In genomic region chr11:58254411-58254810, GRCm38 (mm10) we compare ENCODE assay signal across 26 mouse cellular contexts. TPM values are rescaled to one million over a fixed set of nuclear protein-coding genes. Genes with fewer than 3 reads are reported as not detected.
"Had no signal": no experiment of that assay in that cellular context is flagged by ENCODE, and none has a peak within 500 bp of the region (broad histone marks: within the 10 kb centered on the region; RNA-seq: fewer than 3 reads in every experiment).

No protein-coding gene starts in this region.

- H3K9ac ChIP-seq: liver, embryonic 13.5 days had no signal

- H3K27ac ChIP-seq: layer of hippocampus, adult 2 months; liver, embryonic 13.5 days; stomach, postnatal 0 days had no signal

- H3K36me3 ChIP-seq: liver, embryonic 13.5 days had no signal

- H3K4me3 ChIP-seq: layer of hippocampus, adult 2 months; liver, embryonic 13.5 days had no signal

- H3K27me3 ChIP-seq: liver, embryonic 13.5 days had no signal

- H3K4me1 ChIP-seq: liver, embryonic 13.5 days had no signal

- DNase-seq: kidney, adult 18-20 months; kidney, adult 9 months; kidney, postnatal 14 days; layer of hippocampus, adult 9-11 months; liver, embryonic 13.5 days; lung, adult 2 months; lung, postnatal 14 days; lung, postnatal 4 days; midbrain, embryonic 14.5 days; thymus, postnatal 25 days had no signal

RNA-seq across cellular contexts. Expression of gene 4930438A08Rik, which starts 20.2 kb away (rescaled TPM):
- total RNA-seq: layer of hippocampus, adult 2 months; layer of hippocampus, postnatal 25 days; left cerebral cortex, adult 8-10 months; liver, adult 2 months; megakaryocyte-erythroid progenitor cell, adult 5-6 weeks had no signal
- polyA plus RNA-seq: inflammation-experienced regulatory T-cells, adult 6 months; intestine, embryonic 16.5 days; kidney, embryonic 16.5 days; limb, embryonic 11.5 days; liver, adult 2 months; lung, embryonic 16.5 days; midbrain, embryonic 11.5 days; midbrain, embryonic 14.5 days; midbrain, postnatal 0 days; neural tube, embryonic 11.5 days; neural tube, embryonic 14.5 days; stomach, embryonic 14.5 days had no signal
